Mouse (Mus musculus) forebrain, embryonic 16.5 days (tissue): ENCODE data around the gene Hoxd12. TPM values are rescaled to one million over a fixed set of nuclear protein-coding genes. Genes with fewer than 3 reads are reported as not detected.

ENCODE experiments used
- ATAC-seq: fragments of 200-750 bp; cut with Nextera tagmentation; 2 replicates; pipeline ENCODE4 v1.8.0; 2017; ENCODE audit warnings: mild to moderate bottlenecking, moderate library complexity
- H3K27ac ChIP-seq: fragments of 300-500 bp; sonication (generic); 2 replicates; pipeline ENCODE4 v1.5.1; 2014; ENCODE audit warnings: low read length, control low read depth
- H3K27me3 ChIP-seq: fragments of 300-500 bp; sonication (generic); replicated peaks from 2 replicates; pipeline ENCODE4 v1.6.1; 2014; ENCODE audit warnings: low read length; ENCODE audit not compliant: control insufficient read depth, insufficient read depth
- H3K36me3 ChIP-seq: fragments of 300-500 bp; sonication (generic); 2 replicates; pipeline ENCODE4 v1.6.1; 2014; ENCODE audit not compliant: control insufficient read depth, insufficient read depth
- H3K4me1 ChIP-seq: fragments of 300-500 bp; sonication (generic); replicated peaks from 2 replicates; pipeline ENCODE4 v1.6.1; 2014; ENCODE audit warnings: low read length; ENCODE audit not compliant: control insufficient read depth, insufficient read depth
- H3K4me2 ChIP-seq: fragments of 300-500 bp; sonication (generic); 2 replicates; pipeline ENCODE4 v1.6.1; 2014; ENCODE audit warnings: mild to moderate bottlenecking, low read length, control low read depth
- H3K4me3 ChIP-seq: fragments of 300-500 bp; sonication (generic); replicated peaks from 2 replicates; pipeline ENCODE4 v1.5.1; 2014; ENCODE audit warnings: mild to moderate bottlenecking, low read length, control low read depth
- H3K9ac ChIP-seq: fragments of 300-500 bp; sonication (generic); replicated peaks from 2 replicates; pipeline ENCODE4 v1.6.1; 2014; ENCODE audit warnings: low read depth, low read length, control low read depth
- H3K9me3 ChIP-seq: fragments of 300-500 bp; sonication (generic); 2 replicates; pipeline ENCODE4 v1.6.1; 2016; ENCODE audit warnings: low read length; ENCODE audit not compliant: control insufficient read depth
- WGBS: fragments of 180-500 bp; shearing (Covaris S2); extraction: QIAGEN DNeasy Blood & Tissue Kit; methylation state at CpG from one replicate; pipeline ENCODE4 v1.1.7; 2014; 5-methylcytosine and 5-hydroxymethylcytosine counted together
- microRNA counts: library from miRNA; unstranded; fragments of <30 nt; microRNA quantifications from one replicate; lab custom pipeline; 2016
- microRNA-seq: library from miRNA; unstranded; fragments of <30 nt; microRNA quantifications from one replicate; pipeline ENCODE4, GENCODE M21; 2017
- polyA plus RNA-seq: library from polyadenylated mRNA; unstranded; fragments of >200 nt; fragmentation: Nextera tagmentation; extraction: Ambion mirVana; gene quantifications from 2 replicates; pipeline ENCODE4 v1.2.1, GENCODE M21; 2015

The Hoxd12 gene
- polyA plus RNA-seq, 1 experiment from 2014 or later, result not detected

DNA sequence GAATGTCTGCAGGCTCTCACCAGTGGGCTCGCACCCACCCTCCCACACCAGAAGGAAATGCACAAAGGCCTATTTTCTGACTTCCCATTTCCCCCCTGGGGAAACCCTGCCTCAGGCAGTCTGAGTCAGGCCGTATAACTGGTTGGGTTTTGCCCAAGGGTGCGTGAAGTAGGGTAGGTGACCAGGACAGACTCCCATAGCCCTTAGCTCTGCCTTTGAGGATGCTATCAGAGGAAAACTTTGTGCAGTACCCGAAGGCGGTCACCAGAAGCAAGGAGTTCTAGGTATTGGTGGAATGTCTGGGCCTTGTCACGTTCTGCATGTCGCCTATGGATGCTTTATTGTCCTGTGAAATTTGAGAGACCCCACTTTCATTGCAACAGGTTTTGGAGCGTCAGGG, 48.1 kb downstream of the Hoxd12 start:
- Histone ChIP-seq H3K9me3 (no peaks in the 10 kb centered on the region), H3K9ac (no peak overlapping the region), H3K4me1 (no peaks in the 10 kb centered on the region), H3K4me3 (no peak overlapping the region), H3K36me3 (no peaks in the 10 kb centered on the region), H3K4me2 (no peak overlapping the region), H3K27me3 (peaks cover 93% of the 10 kb centered on the region), H3K27ac (no peak overlapping the region)
- 3% methylated on average over 8 of the region's 8 CpGs for WGBS
- ATAC-seq, result no peak

DNA sequence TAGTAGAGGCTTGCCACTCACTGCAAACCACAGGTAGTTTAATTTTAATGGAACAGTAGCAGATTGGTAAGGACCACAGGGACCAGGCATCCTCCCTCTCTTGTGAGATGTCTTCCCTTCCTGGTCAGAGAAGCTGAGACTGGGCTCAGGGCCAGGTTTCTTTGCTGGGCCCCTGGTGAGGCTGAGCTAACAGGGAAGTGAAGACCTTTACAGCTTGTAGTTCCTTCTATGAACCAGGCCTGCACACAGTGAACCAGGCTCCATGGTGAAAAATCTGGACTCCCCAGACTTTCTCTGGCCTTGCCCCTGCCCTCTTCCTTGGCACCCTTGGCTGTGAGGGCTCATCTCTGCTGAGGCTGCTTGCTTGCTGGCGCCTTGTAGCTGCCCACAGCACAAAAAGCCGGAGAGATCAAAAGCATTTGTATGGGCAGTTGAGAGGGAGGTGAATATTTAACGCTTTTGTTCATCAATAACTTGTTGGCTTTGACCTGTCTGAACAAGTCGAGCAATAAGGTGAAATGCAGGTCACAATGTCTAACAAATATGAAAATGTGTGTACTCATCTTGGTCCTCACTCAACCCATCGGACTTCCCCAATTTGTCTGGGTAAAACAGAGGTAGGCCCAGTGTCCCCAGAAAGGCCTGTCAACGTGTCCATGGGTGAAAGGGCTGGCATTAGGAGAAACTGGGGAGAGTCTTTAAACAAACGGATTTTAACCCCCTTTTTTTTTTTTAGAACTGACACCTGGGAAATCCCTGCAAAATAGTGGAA, 49.6 kb downstream of the Hoxd12 start:
- ATAC-seq, result no peak
- H3K27ac ChIP-seq, result no peak overlapping the region
- H3K36me3 ChIP-seq, result no peaks in the 10 kb centered on the region
- H3K4me2 ChIP-seq, result no peak overlapping the region
- WGBS, result 7% methylated on average over 7 of the region's 7 CpGs
- peaks cover 95% of the 10 kb centered on the region for H3K27me3 ChIP-seq
- no peak overlapping the region for H3K9ac ChIP-seq
- no peaks in the 10 kb centered on the region for H3K4me1 ChIP-seq
- H3K4me3 ChIP-seq, result no peak overlapping the region
- H3K9me3 ChIP-seq, result no peaks in the 10 kb centered on the region

DNA sequence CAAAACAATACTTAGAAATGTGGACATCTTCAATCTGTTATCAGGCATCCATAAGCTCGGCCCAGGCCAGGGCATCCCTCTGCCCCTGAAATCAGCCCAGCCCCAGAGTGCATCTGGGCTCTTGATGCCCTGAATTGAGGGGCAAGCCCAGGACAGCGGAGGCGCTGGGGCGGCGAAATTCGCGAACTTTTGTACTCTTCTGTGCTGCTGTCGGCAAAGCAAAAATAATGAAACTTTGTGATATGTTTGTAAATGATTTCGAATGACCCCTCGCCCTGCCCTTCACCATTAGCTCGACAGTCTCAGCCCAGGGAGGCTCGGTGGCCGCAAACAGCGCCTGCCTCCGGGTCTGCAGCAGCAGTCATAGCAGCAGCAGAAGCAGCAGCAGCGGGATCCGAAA, 50.4 kb downstream of the Hoxd12 start:
- no peaks in the 10 kb centered on the region for H3K9me3 ChIP-seq
- no peak overlapping the region for H3K4me2 ChIP-seq
- under 1% methylated on average over 17 of the region's 17 CpGs for WGBS
- H3K4me3 ChIP-seq, result no peak overlapping the region
- H3K27ac ChIP-seq, result no peak overlapping the region
- H3K4me1 ChIP-seq, result no peaks in the 10 kb centered on the region
- H3K27me3 ChIP-seq, result peaks cover 93% of the 10 kb centered on the region
- no peak overlapping the region for H3K9ac ChIP-seq
- H3K36me3 ChIP-seq, result no peaks in the 10 kb centered on the region
- no peak for ATAC-seq

DNA sequence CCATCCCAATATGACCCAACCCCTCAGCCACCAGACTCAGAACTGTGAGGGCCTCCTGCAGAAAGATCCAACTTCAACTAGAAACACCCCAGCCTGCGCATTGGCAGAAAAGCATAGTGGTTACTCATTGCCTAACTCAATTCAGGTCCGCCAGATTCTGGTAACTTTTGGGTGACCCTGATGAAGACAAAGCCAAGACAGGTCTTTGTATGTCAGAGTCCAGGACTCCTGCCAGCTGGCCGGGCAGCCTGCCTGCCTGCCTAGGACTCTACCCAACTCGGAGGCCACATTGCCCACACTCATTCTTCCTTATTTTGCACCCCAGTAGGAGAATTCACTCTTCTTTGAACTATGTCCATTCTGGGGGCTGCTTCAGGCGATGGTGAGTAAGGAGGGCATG, 51.7 kb downstream of the Hoxd12 start, which contains the start of gene Gm28230:
TSS of gene Gm28230 (plus strand) at position 178 of the 400 bp plus-strand sequence.
- Histone ChIP-seq H3K4me3 (no peak within 1 kb of the TSS), H3K9ac (no peak within 1 kb of the TSS), H3K4me1 (no peaks in the 10 kb centered on the region), H3K9me3 (no peaks in the 10 kb centered on the region), H3K4me2 (no peak within 1 kb of the TSS), H3K27ac (no peak within 1 kb of the TSS), H3K36me3 (no peaks in the 10 kb centered on the region), H3K27me3 (peaks cover 92% of the 10 kb centered on the region)
- ATAC-seq, result no peak
- WGBS, result 0% methylated on average over 5 of the region's 5 CpGs

DNA sequence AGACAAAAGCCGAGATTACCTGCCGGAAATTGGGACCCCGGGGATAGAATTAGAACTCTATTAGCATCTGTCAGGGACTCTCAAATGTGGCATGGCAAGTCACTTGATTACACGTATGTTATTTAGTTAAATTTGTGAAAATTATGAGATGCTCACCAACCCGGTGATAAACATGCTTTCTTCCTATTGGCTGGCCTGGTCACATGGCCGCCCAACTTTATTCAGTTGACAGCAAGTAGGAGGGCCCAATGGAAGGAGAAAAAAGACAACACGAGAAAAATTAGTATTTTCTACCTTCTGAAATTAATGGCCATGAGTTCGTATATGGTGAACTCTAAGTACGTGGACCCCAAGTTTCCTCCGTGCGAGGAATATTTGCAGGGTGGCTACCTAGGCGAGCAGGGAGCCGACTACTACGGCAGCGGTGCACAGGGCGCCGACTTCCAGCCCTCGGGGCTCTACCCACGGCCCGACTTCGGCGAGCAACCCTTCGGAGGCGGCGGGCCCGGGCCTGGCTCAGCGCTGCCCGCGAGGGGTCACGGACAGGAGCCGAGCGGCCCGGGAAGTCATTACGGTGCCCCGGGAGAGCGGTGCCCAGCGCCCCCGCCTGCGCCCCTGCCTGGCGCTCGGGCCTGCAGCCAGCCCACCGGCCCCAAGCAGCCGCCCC, 52.3 kb downstream of the Hoxd12 start:
- Histone ChIP-seq H3K36me3 (no peaks in the 10 kb centered on the region), H3K27me3 (peaks cover 92% of the 10 kb centered on the region), H3K4me2 (no peak overlapping the region), H3K9me3 (no peaks in the 10 kb centered on the region), H3K4me3 (no peak overlapping the region), H3K9ac (no peak overlapping the region), H3K27ac (no peak overlapping the region), H3K4me1 (no peaks in the 10 kb centered on the region)
- under 1% methylated on average over 43 of the region's 43 CpGs for WGBS
- ATAC-seq, result no peak

MicroRNA genes within 50 kb of the gene (microRNA counts, 519-probe panel; counts per million panel counts)
- microRNA mmu-miR-10b (lab: Ali Mortazavi, UCI), result not detected

Small RNA genes within 50 kb of the gene (microRNA-seq; reads per million reads assigned to microRNA genes)
- gene Gm44463, result not detected
- 285 reads per million, percentile 67 among the genes with 10 or more reads in this experiment for gene Mir10b

Other genes starting within 250 kb of the Hoxd12 start
- 50.1 and 53.4 TPM in 2 replicates for gene Lnpk, start 95.6 kb upstream of the Hoxd12 start, polyA plus RNA-seq
- 0.07 TPM in 1 of 2 replicates, not detected in the other for gene Evx2, start 15.5 kb upstream of the Hoxd12 start, polyA plus RNA-seq
- 0.10 TPM in 1 of 2 replicates, not detected in the other for gene Hoxd13, start 6.7 kb upstream of the Hoxd12 start, polyA plus RNA-seq
- gene Hoxd11, start 4.5 kb downstream of the Hoxd12 start, polyA plus RNA-seq, result not detected in 2 replicates
- gene Hoxd10, start 16.9 kb downstream of the Hoxd12 start, polyA plus RNA-seq, result not detected in 2 replicates
- gene Hoxd9, start 22.7 kb downstream of the Hoxd12 start, polyA plus RNA-seq, result not detected in 2 replicates
- not detected in 2 replicates for gene Hoxd8, start 29.6 kb downstream of the Hoxd12 start, polyA plus RNA-seq
- not detected in 2 replicates for gene Hoxd3, start 36.9 kb downstream of the Hoxd12 start, polyA plus RNA-seq
- gene Hoxd4, start 36.9 kb downstream of the Hoxd12 start, polyA plus RNA-seq, result not detected in 2 replicates
- gene Gm28230, start 51.7 kb downstream of the Hoxd12 start, polyA plus RNA-seq, result not detected in 2 replicates
- gene Hoxd1, start 88.0 kb downstream of the Hoxd12 start, polyA plus RNA-seq, result not detected in 2 replicates
- 125 and 135 TPM in 2 replicates for gene Mtx2, start 150.8 kb downstream of the Hoxd12 start, polyA plus RNA-seq